Mouse (Mus musculus) liver, embryonic 16.5 days (tissue): Measurements from ENCODE around the gene R3hdm1. TPM values are rescaled to one million over a fixed set of nuclear protein-coding genes. Genes with fewer than 3 reads are reported as not detected.

Source experiments
- ATAC-seq: fragments of 200-750 bp; cut with Nextera tagmentation; 2 replicates; pipeline ENCODE4 v1.8.0; 2017; ENCODE audit warnings: low read depth, mild to moderate bottlenecking, moderate number of reproducible peaks, moderate library complexity
- H3K27ac ChIP-seq: fragments of 300-500 bp; sonication (generic); 2 replicates; pipeline ENCODE4 v1.5.1; 2014; ENCODE audit warnings: mild to moderate bottlenecking, low read length
- H3K27me3 ChIP-seq: fragments of 300-500 bp; sonication (generic); 2 replicates; pipeline ENCODE4 v1.6.1; 2014; ENCODE audit warnings: low read depth, low read length, mixed read lengths; ENCODE audit not compliant: control insufficient read depth, insufficient read depth
- H3K36me3 ChIP-seq: fragments of 300-500 bp; sonication (generic); 2 replicates; pipeline ENCODE4 v1.6.1; 2014; ENCODE audit warnings: mild to moderate bottlenecking; ENCODE audit not compliant: control insufficient read depth, insufficient read depth
- H3K4me1 ChIP-seq: fragments of 300-500 bp; sonication (generic); 2 replicates; pipeline ENCODE4 v1.6.1; 2014; ENCODE audit warnings: low read depth, low read length, mixed read lengths; ENCODE audit not compliant: control insufficient read depth
- H3K4me2 ChIP-seq: fragments of 300-500 bp; sonication (generic); 2 replicates; pipeline ENCODE4 v1.6.1; 2014; ENCODE audit warnings: low read depth, low read length, mixed read lengths
- H3K4me3 ChIP-seq: fragments of 300-500 bp; sonication (generic); 2 replicates; pipeline ENCODE4 v1.5.1; 2014; ENCODE audit warnings: low read depth, mild to moderate bottlenecking, low read length
- H3K9ac ChIP-seq: fragments of 300-500 bp; sonication (generic); 2 replicates; pipeline ENCODE4 v1.6.1; 2014; ENCODE audit warnings: low read depth, low read length
- H3K9me3 ChIP-seq: fragments of 300-500 bp; sonication (generic); replicated peaks from 2 replicates; pipeline ENCODE4 v1.6.1; 2016; ENCODE audit warnings: low read length; ENCODE audit not compliant: control insufficient read depth
- WGBS: fragments of 180-500 bp; shearing (Covaris S2); extraction: QIAGEN DNeasy Blood & Tissue Kit; methylation state at CpG from one replicate; pipeline ENCODE4 v1.1.7; 2014; ENCODE audit not compliant: insufficient replicate concordance; 5-methylcytosine and 5-hydroxymethylcytosine counted together
- microRNA counts: library from miRNA; unstranded; fragments of <30 nt; microRNA quantifications from one replicate; lab custom pipeline; 2016
- microRNA-seq: library from miRNA; unstranded; fragments of <30 nt; microRNA quantifications from one replicate; pipeline ENCODE4, GENCODE M21; 2016
- polyA plus RNA-seq: library from polyadenylated mRNA; unstranded; fragments of >200 nt; fragmentation: Nextera tagmentation; extraction: Ambion mirVana; gene quantifications from 2 replicates; pipeline ENCODE4 v1.2.1, GENCODE M21; 2015

R3hdm1 gene
- polyA plus RNA-seq, 1 experiment from 2014 or later = 31.5 TPM

DNA sequence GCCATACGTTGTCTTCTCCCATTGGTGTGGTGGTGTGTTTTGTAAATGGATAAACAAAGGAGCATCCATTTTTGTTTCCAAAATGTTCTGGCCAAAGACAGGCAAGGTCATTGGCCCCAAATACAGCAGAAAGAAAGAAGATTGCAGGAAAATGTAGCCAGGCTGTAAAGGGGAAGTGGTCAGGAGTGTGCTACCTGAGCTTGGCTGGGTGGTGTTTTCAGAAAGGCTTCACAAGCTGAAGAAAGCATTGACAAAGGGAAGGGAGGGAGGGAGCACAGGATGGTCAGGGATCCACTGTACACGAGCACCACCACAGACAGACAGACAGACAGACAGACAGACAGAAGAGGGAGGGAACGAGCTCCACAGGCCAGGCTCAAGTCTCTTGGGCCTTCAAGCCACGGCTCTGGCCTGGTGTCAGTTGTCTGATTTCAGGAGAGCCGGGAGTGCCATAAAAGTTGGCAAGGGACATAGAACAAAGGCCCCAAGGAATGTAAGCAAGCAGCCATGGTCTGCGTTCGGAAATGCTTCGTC lies 181.1 kb downstream of the R3hdm1 start:
- Histone ChIP-seq H3K4me2 (no peak overlapping the region), H3K4me1 (no peaks in the 10 kb centered on the region), H3K27ac (no peak overlapping the region), H3K36me3 (peaks cover 4% of the 10 kb centered on the region; the same call in 1 of the 2 replicates), H3K4me3 (no peak overlapping the region), H3K27me3 (no peaks in the 10 kb centered on the region), H3K9ac (no peak overlapping the region), H3K9me3 (no peaks in the 10 kb centered on the region; the same call in 1 of the 2 replicates)
- ATAC-seq = no peak
- WGBS = 68% methylated on average over 8 of the region's 8 CpGs

DNA sequence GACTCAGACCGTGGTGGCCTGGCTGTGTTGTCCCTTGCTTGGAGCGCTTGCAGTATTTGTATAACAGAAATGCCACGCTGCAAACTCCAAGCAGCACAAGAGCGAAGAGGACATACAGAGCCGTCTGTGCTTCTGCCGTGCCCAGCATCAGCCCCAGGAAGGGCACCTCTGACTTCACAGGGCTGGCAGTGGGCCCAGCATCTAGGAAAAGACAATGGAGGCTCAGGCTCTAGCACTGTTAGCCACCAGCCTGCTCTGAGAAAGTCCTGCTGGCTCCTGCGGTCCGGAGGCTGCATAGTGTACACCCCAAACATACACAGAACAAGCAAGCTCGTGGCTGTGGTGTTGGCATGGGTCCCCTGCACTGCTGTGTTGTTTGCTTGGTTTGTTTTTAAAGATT lies 182.0 kb downstream of the R3hdm1 start:
- WGBS = 78% methylated on average over 9 of the region's 9 CpGs
- no peak overlapping the region for H3K4me3 ChIP-seq
- H3K9ac ChIP-seq = no peak overlapping the region
- no peaks in the 10 kb centered on the region; the same call in 1 of the 2 replicates for H3K9me3 ChIP-seq
- no peak for ATAC-seq
- no peak overlapping the region for H3K4me2 ChIP-seq
- H3K27ac ChIP-seq = no peak overlapping the region
- no peaks in the 10 kb centered on the region for H3K27me3 ChIP-seq
- H3K36me3 ChIP-seq = no peaks in the 10 kb centered on the region
- no peaks in the 10 kb centered on the region for H3K4me1 ChIP-seq

MicroRNAs within 50 kb of the gene (microRNA counts, 519-probe panel; counts per million panel counts)
- 2,544 counts per million, percentile 68 among the panel's probes with 10 or more counts for microRNA mmu-miR-128 (lab: Ali Mortazavi, UCI)

Small RNA genes within 50 kb of the gene (microRNA-seq; reads per million reads assigned to microRNA genes)
- gene Mir128-1 = 192 reads per million, percentile 60 among the genes with 10 or more reads in this experiment

Other genes with a start within 250 kb of the R3hdm1 start
- gene Map3k19, start 248.3 kb upstream of the R3hdm1 start, polyA plus RNA-seq = not detected in 2 replicates
- 9.3 and 9.9 TPM in 2 replicates for gene Rab3gap1, start 234.5 kb upstream of the R3hdm1 start, polyA plus RNA-seq
- 3.4 and 3.7 TPM in 2 replicates for gene Zranb3, start 254 bp upstream of the R3hdm1 start, polyA plus RNA-seq
- 28.1 and 28.5 TPM in 2 replicates for gene Ubxn4, start 140.7 kb downstream of the R3hdm1 start, polyA plus RNA-seq
- 0.06 and 0.71 TPM in 2 replicates for gene Lct, start 225.0 kb downstream of the R3hdm1 start, polyA plus RNA-seq